Mouse (Mus musculus): ENCODE results near the gene Wars. TPM values are rescaled to one million over a fixed set of nuclear protein-coding genes. Genes with fewer than 3 reads are reported as not detected.

The Wars gene
- polyA plus RNA-seq, 1 experiment, result 65.8 TPM

DNA sequence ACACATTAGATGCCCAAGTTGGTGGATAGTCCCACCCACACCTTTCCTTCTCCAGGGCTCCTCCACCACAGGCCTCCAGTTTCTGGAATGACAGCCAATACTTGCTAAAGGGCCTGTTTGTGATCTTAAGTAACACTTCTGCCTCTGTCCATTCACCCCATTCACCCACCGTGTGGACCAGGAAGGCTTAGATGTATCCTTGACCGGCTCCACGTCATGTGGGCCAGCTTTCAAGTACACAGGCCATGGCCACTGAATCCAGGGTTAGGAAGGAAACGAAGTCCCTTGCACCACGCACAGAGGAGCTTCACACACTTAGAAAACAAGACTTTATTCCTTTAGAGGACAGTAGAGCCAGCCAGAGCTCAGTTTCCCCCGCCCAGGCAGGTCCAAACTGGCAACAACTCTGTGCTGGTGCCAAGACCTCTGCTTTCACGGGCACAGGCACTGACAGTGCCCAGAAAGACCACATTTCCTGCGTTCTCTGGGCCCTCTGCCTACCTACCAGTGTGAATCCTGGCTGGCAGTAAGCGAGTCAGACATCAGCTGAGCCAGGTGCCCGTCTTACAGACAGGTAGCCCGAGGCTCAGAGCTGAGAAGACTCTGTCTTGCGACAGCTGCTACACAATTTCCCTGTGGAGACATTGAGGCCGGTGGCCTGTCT is 68.3 kb downstream of the Wars start:
- no peak for TF ChIP-seq MYOD1 (IDR thresholded peaks at IDR 0.05; ENCODE audit: control insufficient read depth, insufficient read length, low read depth)
- no peak for TF ChIP-seq MYOG (IDR thresholded peaks at IDR 0.05; ENCODE audit: control insufficient read depth, extremely low read depth, insufficient read length)
- no peak for TF ChIP-seq CEBPB (IDR thresholded peaks at IDR 0.05; ENCODE audit: low read depth)
- no peak for TF ChIP-seq MAX (IDR thresholded peaks at IDR 0.05)
- no peak for TF ChIP-seq USF1 (IDR thresholded peaks at IDR 0.05; ENCODE audit: low read depth)
- TF ChIP-seq CTCF (IDR thresholded peaks at IDR 0.05; ENCODE audit: control insufficient read depth, insufficient read depth, insufficient read length), result no peak
- no peak for TF ChIP-seq FOSL1 (IDR thresholded peaks at IDR 0.05; ENCODE audit: insufficient read depth, low read length, poor library complexity, severe bottlenecking)
- H3K27me3 ChIP-seq (ENCODE audit: control insufficient read depth, insufficient read depth, insufficient read length), result no peaks in the 10 kb centered on the region

DNA sequence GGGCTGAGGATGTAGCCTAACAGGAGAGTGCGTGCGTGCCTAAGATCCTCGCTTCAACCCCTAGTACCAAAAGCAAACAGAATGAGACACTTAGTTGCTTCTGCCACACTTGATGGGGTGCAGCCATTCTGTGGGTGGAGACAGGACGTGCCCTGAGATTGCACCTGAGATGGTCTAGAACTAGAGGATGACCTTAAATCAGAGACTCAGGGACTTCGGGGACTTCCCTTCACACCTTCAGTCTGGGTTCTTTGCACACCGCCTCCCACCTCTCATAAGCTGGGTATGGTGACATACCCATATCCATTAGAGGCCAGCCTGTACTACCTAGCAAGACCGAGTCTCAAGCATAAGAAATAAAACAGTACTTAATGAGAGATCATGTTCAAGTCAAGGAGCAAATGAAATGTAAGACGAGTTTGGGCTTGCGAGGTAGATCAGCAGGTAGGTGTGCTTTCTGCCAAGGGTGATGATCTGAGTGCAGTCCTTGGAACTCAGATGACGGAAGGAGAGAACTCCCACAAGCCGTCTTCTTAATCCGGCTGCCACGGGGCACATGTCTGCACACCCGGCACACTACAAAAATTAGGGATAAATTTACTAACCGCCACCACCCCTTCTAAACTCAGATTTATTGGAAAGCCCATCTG is 69.6 kb downstream of the Wars start:
- no peaks in the 10 kb centered on the region for H3K27me3 ChIP-seq (ENCODE audit: control insufficient read depth, insufficient read depth, insufficient read length)

More for the DNA sequence above, 68.3 kb downstream of the Wars start:
- Histone ChIP-seq H3ac (ENCODE audit: control insufficient read depth, insufficient read length, low read depth) (no peak overlapping the region), H3K79me2 (ENCODE audit: control insufficient read depth, insufficient read depth) (peaks cover 18% of the 10 kb centered on the region), H3K4me3 (ENCODE audit: insufficient read depth, poor library complexity, severe bottlenecking) (no peak overlapping the region), H3K79me3 (ENCODE audit: low read depth) (peaks cover 6% of the 10 kb centered on the region), H3K36me3 (ENCODE audit: control insufficient read depth, insufficient read depth) (peaks cover 4% of the 10 kb centered on the region)

GRCm38 (mm10) chr12:108823036-108823435 is 70.9 kb downstream of the Wars start:
- Histone ChIP-seq H3K79me3 (ENCODE audit: low read depth) (peaks cover 7% of the 10 kb centered on the region), H3K79me2 (ENCODE audit: control insufficient read depth, insufficient read depth) (peaks cover 39% of the 10 kb centered on the region), H3K36me3 (ENCODE audit: control insufficient read depth, insufficient read depth) (peaks cover 14% of the 10 kb centered on the region), H3K4me3 (ENCODE audit: insufficient read depth, poor library complexity, severe bottlenecking) (no peak overlapping the region), H3ac (ENCODE audit: control insufficient read depth, insufficient read length, low read depth) (no peak overlapping the region), H3K27me3 (ENCODE audit: control insufficient read depth, insufficient read depth, insufficient read length) (no peaks in the 10 kb centered on the region)
- no peak for TF ChIP-seq MYOD1 (IDR thresholded peaks at IDR 0.05; ENCODE audit: control insufficient read depth, insufficient read length, low read depth)
- TF ChIP-seq CEBPB (IDR thresholded peaks at IDR 0.05; ENCODE audit: low read depth), result no peak
- TF ChIP-seq MAX (IDR thresholded peaks at IDR 0.05), result no peak
- TF ChIP-seq FOSL1 (IDR thresholded peaks at IDR 0.05; ENCODE audit: insufficient read depth, low read length, poor library complexity, severe bottlenecking), result no peak
- no peak for TF ChIP-seq MYOG (IDR thresholded peaks at IDR 0.05; ENCODE audit: control insufficient read depth, extremely low read depth, insufficient read length)
- no peak for TF ChIP-seq USF1 (IDR thresholded peaks at IDR 0.05; ENCODE audit: low read depth)
- no peak for TF ChIP-seq CTCF (IDR thresholded peaks at IDR 0.05; ENCODE audit: control insufficient read depth, insufficient read depth, insufficient read length)

More for the DNA sequence above, 69.6 kb downstream of the Wars start:
- Histone ChIP-seq H3ac (ENCODE audit: control insufficient read depth, insufficient read length, low read depth) (no peak overlapping the region), H3K79me3 (ENCODE audit: low read depth) (peaks cover 6% of the 10 kb centered on the region), H3K79me2 (ENCODE audit: control insufficient read depth, insufficient read depth) (peaks cover 26% of the 10 kb centered on the region), H3K4me3 (ENCODE audit: insufficient read depth, poor library complexity, severe bottlenecking) (no peak overlapping the region), H3K36me3 (ENCODE audit: control insufficient read depth, insufficient read depth) (peaks cover 4% of the 10 kb centered on the region)
- no peak for TF ChIP-seq CEBPB (IDR thresholded peaks at IDR 0.05; ENCODE audit: low read depth)
- TF ChIP-seq MYOD1 (IDR thresholded peaks at IDR 0.05; ENCODE audit: control insufficient read depth, insufficient read length, low read depth), result no peak
- TF ChIP-seq CTCF (IDR thresholded peaks at IDR 0.05; ENCODE audit: control insufficient read depth, insufficient read depth, insufficient read length), result no peak
- TF ChIP-seq USF1 (IDR thresholded peaks at IDR 0.05; ENCODE audit: low read depth), result no peak

GRCm38 (mm10) chr12:108820461-108820860 is 73.5 kb downstream of the Wars start:
- no peak overlapping the region for H3K4me3 ChIP-seq (ENCODE audit: insufficient read depth, poor library complexity, severe bottlenecking)
- H3K79me3 ChIP-seq (ENCODE audit: low read depth), result peaks cover 30% of the 10 kb centered on the region

GRCm38 (mm10) chr12:108816569-108816968 is 77.4 kb downstream of the Wars start:
- H3ac ChIP-seq (ENCODE audit: control insufficient read depth, insufficient read length, low read depth), result no peak overlapping the region
- H3K27me3 ChIP-seq (ENCODE audit: control insufficient read depth, insufficient read depth, insufficient read length), result no peaks in the 10 kb centered on the region
- H3K4me3 ChIP-seq (ENCODE audit: insufficient read depth, poor library complexity, severe bottlenecking), result no peak overlapping the region
- peaks cover 59% of the 10 kb centered on the region for H3K36me3 ChIP-seq (ENCODE audit: control insufficient read depth, insufficient read depth)
- H3K79me2 ChIP-seq (ENCODE audit: control insufficient read depth, insufficient read depth), result peaks cover 92% of the 10 kb centered on the region
- TF ChIP-seq MYOG (IDR thresholded peaks at IDR 0.05; ENCODE audit: control insufficient read depth, extremely low read depth, insufficient read length), result no peak
- no peak for TF ChIP-seq USF1 (IDR thresholded peaks at IDR 0.05; ENCODE audit: low read depth)
- TF ChIP-seq MYOD1 (IDR thresholded peaks at IDR 0.05; ENCODE audit: control insufficient read depth, insufficient read length, low read depth), result no peak
- TF ChIP-seq CEBPB (IDR thresholded peaks at IDR 0.05; ENCODE audit: low read depth), result no peak
- TF ChIP-seq CTCF (IDR thresholded peaks at IDR 0.05; ENCODE audit: control insufficient read depth, insufficient read depth, insufficient read length), result no peak
- TF ChIP-seq MAX (IDR thresholded peaks at IDR 0.05), result no peak
- no peak for TF ChIP-seq FOSL1 (IDR thresholded peaks at IDR 0.05; ENCODE audit: insufficient read depth, low read length, poor library complexity, severe bottlenecking)
- peaks cover 61% of the 10 kb centered on the region for H3K79me3 ChIP-seq (ENCODE audit: low read depth)

More at GRCm38 (mm10) chr12:108820461-108820860, 73.5 kb downstream of the Wars start:
- Histone ChIP-seq H3K79me2 (ENCODE audit: control insufficient read depth, insufficient read depth) (peaks cover 65% of the 10 kb centered on the region), H3K27me3 (ENCODE audit: control insufficient read depth, insufficient read depth, insufficient read length) (no peaks in the 10 kb centered on the region), H3ac (ENCODE audit: control insufficient read depth, insufficient read length, low read depth) (no peak overlapping the region), H3K36me3 (ENCODE audit: control insufficient read depth, insufficient read depth) (peaks cover 28% of the 10 kb centered on the region)
- no peak for TF ChIP-seq CEBPB (IDR thresholded peaks at IDR 0.05; ENCODE audit: low read depth)
- TF ChIP-seq FOSL1 (IDR thresholded peaks at IDR 0.05; ENCODE audit: insufficient read depth, low read length, poor library complexity, severe bottlenecking), result no peak
- TF ChIP-seq MYOD1 (IDR thresholded peaks at IDR 0.05; ENCODE audit: control insufficient read depth, insufficient read length, low read depth), result no peak
- no peak for TF ChIP-seq MAX (IDR thresholded peaks at IDR 0.05)
- no peak for TF ChIP-seq CTCF (IDR thresholded peaks at IDR 0.05; ENCODE audit: control insufficient read depth, insufficient read depth, insufficient read length)
- TF ChIP-seq USF1 (IDR thresholded peaks at IDR 0.05; ENCODE audit: low read depth), result no peak
- TF ChIP-seq MYOG (IDR thresholded peaks at IDR 0.05; ENCODE audit: control insufficient read depth, extremely low read depth, insufficient read length), result no peak
